Mouse (Mus musculus): Measurements from ENCODE around the gene Cxcl17.

Cxcl17 gene

DNA sequence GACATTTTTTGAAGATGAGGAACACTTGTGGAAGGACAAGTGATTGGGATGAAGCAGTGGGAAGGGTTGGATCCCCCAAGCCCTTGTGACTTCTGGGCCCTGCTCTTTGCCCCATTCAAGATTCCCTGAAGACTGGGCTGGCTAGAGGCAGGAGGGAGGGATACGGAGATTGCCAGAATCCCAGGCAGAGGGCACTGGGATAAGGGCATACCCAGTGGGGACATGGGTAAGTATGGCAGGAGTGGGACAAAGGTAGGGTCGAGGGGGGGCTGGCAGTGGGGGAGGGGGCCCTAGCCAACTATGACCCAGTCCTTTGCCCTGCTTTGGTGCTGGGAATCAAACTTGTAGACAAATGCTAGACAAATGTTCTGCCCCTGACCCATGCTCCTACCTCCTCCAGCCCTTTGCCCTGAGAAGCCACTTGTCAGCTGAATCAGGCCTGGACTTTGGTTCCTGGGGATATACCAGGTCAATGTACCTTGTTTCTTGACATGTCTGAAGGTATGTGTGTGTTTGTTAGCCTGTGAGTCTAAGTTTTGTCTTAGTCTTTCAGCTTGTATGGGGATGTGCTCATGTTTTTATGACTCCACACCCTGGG, 20.7 kb downstream of the Cxcl17 start:
- no peak for DNase-seq (ENCODE audit: low read depth, low spot score)

- no peak for DNase-seq (ENCODE audit: low read depth, low spot score)
Observed at GRCm38 (mm10) chr7:25390986-25391385, 21.7 kb downstream of the Cxcl17 start.

- peak; percentile 91 for DNase-seq (ENCODE audit: low read depth, low spot score)
Observed at GRCm38 (mm10) chr7:25390054-25390770, 22.5 kb downstream of the Cxcl17 start.

- no peak for DNase-seq (ENCODE audit: low read depth, low spot score)
Observed at GRCm38 (mm10) chr7:25388916-25389315, 23.8 kb downstream of the Cxcl17 start.

DNA sequence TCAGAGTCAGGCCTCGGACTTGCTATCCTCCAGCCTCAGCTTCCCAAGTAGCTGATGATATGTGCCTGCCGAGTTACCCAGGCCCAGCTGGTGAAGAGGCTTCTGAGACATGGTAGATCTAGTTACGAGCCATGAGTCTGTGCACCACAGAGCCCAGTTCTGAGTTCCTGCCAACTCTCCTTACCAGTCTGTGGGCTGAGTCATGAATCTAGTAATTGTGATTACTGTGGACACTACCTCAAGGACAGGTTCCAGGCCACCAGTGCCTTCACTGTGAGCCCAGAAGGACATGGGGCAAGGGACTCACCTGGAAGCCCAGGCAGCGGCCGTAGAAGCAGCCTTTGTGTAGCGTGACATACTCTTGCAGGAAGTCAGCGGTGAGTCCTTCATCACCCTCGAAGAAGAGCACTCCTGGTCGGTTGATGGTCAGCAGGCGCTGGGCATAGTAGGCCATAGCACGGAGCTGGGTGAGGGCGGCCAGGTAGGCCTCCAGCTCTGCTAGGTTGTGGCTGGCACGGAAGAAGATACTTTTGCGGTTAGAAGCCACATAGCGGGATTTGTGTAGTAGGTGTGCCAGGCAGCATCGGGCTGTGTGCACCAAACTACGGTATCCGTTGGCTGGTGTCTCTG, 24.8 kb downstream of the Cxcl17 start:
- DNase-seq (ENCODE audit: low read depth, low spot score) = no peak

DNA sequence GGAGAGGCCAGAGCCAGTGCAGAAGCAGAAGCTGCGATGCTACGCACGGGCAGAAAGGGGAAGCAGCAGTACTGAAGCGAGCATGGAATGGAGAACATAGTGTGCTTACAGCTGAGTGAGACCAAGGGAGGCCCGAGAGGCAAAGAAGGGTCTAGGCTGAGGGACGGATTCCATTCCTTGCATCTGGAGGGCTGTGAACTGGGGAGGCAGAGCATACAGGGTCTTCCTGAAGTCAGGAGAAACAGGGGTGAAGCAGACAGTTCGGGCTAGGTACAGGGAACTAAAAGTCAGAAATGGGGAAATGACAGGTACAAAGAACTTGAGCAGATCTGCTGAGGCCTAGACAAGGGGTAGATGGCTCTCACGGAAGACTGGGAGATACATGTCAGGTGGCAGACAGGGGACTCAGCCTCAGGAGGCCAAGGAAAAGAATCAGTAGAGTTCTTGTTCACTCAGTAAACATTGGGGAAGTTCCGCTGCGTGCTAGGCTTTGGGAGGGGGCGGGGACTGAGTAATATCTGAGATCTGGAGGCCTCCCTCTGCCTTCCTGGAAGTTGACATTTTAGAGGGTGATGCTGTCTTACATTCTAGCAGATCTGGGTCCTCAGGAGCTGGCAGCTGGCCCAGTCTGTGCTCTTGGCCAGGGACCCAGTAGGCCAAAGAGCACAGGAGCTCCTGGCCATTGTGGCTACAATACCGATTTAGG, 26.7 kb downstream of the Cxcl17 start:
- DNase-seq (ENCODE audit: low read depth, low spot score) = peak; percentile 85

DNA sequence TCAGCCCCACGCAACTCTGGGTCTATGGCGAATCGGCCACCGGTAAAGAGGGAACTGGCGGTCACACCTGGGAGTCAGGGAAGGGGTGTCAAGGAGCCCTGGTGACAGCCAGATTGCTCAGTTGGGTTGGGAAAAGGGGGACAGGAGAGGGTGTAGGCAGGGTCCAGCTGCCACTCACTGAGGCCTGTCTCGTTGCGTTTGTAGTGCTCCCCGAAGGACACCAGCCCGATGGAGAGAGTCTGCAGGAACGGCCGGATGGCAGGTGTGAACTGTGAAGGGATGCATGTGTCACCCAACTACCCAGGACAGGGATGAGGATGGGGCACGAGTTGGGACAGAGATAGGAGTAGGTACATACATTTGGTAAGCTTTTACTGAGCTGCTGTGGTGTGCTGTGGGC, 27.4 kb downstream of the Cxcl17 start:
- no peak for DNase-seq (ENCODE audit: low read depth, low spot score)

DNA sequence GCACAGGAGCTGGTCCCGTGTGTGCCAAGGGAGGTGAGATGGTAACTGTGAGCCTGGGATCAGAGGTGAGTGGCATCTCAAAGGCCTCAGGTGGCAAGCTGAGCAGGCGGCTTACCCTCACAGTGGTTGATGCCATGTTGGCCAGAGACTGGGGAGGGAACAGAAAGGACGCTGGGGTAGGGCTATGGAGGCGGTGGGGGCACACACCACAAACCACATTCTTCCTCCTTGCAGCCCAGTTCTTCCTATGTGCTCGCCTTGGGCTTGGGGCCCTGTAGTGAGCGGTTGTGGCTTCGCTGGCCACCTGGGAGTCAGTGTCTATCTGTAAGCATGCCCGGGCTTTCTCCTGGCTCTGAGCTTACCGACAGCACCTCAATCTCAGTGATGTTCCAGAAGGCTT, 27.9 kb downstream of the Cxcl17 start:
- no peak for DNase-seq (ENCODE audit: low read depth, low spot score)

DNA sequence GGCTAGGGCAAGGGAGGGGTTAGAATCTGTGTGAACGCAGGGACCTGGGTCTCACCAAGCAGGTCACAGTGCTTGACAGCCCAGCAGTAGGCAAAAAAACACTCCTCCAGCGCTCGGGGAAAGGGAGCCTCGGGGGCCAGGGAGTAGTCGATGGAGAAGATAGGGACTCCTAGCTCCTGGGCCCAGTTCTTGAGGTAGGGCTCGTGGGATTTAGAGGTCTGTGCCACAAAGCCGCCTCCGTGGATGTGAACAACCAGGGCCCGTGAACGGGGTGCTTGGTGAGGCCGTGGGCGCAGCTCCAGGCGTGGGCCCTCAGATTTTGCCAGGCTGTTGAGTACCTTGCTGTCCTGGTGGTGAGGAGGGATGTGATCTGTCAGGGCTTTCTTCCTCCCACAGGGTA, 28.4 kb downstream of the Cxcl17 start:
- DNase-seq (ENCODE audit: low read depth, low spot score) = no peak

DNA sequence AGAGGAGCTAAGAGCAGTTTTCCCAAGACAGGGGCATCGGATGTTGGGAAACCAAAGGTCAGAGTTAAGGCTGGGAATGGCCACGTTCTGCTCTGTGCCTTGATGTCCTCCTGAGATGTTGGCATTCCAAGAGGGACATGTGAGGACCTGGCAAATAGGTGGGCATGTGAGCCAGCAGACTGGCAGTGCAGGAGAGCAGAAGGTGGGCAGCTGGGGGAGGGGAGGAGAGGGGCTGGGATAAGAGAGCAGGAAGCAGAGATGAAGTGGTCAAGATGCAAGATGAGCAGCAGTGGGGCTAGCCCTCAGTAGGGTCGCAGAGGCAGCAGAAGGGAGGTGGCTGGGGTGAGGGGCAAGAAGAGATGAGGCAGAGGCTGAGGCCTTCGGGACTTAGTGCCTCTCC, 28.8 kb downstream of the Cxcl17 start:
- no peak for DNase-seq (ENCODE audit: low read depth, low spot score)

- no peak for DNase-seq (ENCODE audit: low read depth, low spot score)
Observed at GRCm38 (mm10) chr7:25383385-25383784, 29.3 kb downstream of the Cxcl17 start.

GRCm38 (mm10) chr7:25382541-25382940, 30.1 kb downstream of the Cxcl17 start:
- DNase-seq (ENCODE audit: low read depth, low spot score) = no peak

DNA sequence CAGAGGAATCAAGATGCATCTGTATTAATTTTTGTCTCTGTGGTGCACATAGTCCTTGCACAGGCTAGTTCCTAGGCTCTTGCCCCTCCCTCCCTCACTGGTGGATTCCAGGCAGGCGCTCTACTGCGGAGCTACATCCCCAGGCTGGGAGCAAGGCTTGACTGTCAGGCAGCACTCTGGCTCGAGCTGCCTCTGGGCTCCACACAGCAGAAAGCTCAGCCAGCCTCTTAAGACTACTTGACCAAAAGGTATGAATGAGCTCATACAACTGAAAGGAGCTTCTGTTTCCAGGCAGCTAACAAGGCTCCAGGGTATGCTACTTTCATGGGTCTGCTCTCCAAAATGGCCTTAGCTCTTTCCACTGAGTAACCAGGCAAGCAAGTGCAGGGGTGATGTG, 31.4 kb downstream of the Cxcl17 start:
- DNase-seq (ENCODE audit: low read depth, low spot score) = no peak

- no peak for DNase-seq (ENCODE audit: low read depth, low spot score)
Observed at GRCm38 (mm10) chr7:25380392-25381283, 32.0 kb downstream of the Cxcl17 start.

DNA sequence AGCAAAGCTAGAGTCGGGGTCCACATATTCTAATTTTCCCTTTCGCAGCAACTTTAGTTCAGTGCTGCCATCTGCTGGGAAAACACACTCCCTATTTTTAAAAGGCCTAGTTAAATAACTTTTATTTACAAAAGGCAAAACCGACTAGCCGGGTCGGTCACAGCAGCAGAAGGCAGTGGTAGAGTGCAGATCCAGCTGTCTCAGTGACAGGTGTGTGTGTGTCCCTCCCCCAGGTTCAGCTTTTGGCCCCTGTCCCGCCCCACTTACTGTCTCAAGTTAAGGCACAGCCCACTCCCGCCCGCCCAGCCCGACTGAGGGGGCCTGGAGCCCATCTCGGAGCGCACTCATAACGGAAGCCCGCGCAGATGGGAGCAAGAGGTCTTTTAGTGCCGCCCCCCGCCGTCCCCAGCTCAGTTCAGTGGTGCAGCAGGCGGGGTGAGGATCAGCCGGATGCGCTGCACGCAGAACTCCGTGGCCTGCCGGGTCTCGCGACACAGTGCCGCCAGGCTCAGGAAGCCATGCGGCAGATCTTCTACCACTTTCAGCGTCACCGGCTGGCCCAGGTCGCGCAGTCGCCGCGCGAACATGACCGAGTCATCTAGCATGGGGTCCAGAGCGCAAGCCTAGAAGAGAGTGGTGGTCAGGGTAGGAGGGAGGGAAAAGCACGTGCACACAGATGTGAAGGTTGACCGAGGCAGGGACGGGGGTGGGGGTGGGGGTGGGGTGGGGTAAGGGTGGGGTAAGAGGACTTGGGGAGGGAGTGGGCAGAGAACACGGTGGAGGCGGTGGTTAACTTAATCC, 32.9 kb downstream of the Cxcl17 start:
- DNase-seq (ENCODE audit: low read depth, low spot score) = no peak

DNA sequence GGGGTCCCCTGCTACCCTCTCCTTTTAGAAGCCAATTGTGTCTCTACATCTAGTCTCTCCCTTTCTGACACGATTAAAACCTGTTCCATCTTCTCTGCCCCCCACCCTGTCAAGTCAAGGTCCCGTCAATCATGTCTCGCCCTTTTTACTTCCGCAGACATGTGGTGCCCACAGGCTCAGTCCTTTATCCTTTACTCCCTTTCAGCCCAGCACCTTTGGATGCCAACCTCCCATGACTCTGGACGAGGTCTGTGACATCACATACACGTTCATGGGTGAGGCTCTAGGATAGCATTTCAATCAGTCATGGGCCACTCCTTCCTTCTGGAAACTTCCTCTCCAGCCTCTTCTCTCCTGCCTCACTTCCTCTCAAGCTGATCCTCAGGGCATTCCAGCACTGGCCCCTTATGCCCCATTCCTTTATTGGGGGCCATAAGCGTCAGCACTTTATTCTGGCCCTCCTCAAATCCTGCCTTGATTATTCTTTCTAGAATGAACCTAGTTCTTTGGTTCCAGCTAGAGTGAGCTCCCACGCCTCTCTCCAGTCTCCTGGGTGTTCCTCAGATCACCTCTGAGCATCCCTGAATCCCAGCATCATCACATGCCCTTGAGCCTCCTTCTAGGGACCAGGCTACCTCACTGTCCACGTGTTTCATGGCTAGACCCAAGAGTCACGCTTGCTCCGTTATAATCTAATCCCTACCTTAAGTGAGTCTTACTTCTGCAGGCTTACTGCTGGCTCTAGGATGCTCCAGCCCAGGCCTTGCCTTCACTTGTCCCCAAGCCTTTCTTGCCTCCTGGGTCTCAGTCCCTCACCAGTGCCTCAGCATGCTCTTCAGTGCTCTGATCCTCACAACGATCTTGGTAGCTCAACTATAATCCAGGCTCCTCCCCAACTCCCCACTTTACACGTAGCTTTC, 34.2 kb downstream of the Cxcl17 start:
- DNase-seq (ENCODE audit: low read depth, low spot score) = no peak

DNA sequence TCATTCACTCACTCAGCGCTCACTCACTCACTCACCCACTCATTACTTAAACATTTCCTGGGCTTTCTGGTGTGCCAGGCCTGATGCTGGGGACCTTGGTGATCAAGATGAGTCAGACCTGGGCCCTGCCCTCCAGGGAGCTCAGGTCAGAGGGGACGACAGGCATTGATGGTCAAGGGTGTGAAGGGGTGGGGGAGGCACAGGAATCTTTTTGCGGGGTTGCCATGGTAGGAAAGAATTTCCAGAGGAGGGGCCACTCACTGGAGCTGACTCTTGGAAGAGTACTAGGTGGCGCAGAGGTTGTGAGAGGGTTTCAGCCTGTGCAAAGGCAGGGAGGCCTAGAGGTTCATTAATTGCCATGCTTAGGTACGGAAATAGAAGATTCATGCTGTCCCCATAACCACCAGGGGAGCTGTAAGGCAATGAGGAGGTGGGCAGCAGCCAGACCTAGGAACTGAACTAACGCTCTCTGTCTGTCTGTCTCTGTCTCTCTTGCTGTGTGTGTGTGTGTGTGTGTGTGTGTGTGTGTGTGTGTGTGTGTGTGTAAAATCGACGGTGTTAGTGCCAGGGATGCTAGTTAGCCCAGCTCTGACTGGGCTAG, 35.5 kb downstream of the Cxcl17 start:
- no peak for DNase-seq (ENCODE audit: low read depth, low spot score)

- DNase-seq (ENCODE audit: low read depth, low spot score) = peak; percentile 80
Observed at GRCm38 (mm10) chr7:25376556-25376955, 36.1 kb downstream of the Cxcl17 start.

- DNase-seq (ENCODE audit: low read depth, low spot score) = no peak
Observed at GRCm38 (mm10) chr7:25372441-25372840, 40.2 kb downstream of the Cxcl17 start.

Data from skeletal muscle tissue, adult 2 months (tissue).